Mouse (Mus musculus) lung, postnatal 0 days (tissue): ENCODE measurements around the gene Muc3. TPM values are rescaled to one million over a fixed set of nuclear protein-coding genes. Genes with fewer than 3 reads are reported as not detected.
A peak's percentile ranks its signal among the peaks of the same experiment; 100 is the strongest.

Experiments used
- ATAC-seq: fragments of 200-750 bp; cut with Nextera tagmentation; 2 replicates; pipeline ENCODE4 v1.8.0; 2017; ENCODE audit warnings: moderate library complexity
- DNase-seq: peaks from one replicate; pipeline ENCODE4 v3.0.0-alpha.2; 2016; ENCODE audit warnings: low spot score
- H3K27ac ChIP-seq: fragments of 300-500 bp; sonication (generic); 2 replicates; pipeline ENCODE4 v1.5.1; 2014; ENCODE audit warnings: antibody characterized with exemption, mild to moderate bottlenecking, low read length, mixed read lengths
- H3K27me3 ChIP-seq: fragments of 300-500 bp; sonication (generic); replicated peaks from 2 replicates; pipeline ENCODE4 v1.6.1; 2014; ENCODE audit warnings: low read length, mixed read lengths; ENCODE audit not compliant: insufficient read depth
- H3K36me3 ChIP-seq: fragments of 300-500 bp; sonication (generic); 2 replicates; pipeline ENCODE4 v1.6.1; 2014; ENCODE audit warnings: low read length, mixed read lengths; ENCODE audit not compliant: insufficient read depth
- H3K4me1 ChIP-seq: fragments of 300-500 bp; sonication (generic); 2 replicates; pipeline ENCODE4 v1.6.1; 2014; ENCODE audit warnings: antibody characterized with exemption, low read depth, low read length, mixed read lengths; ENCODE audit not compliant: insufficient read depth
- H3K4me2 ChIP-seq: fragments of 300-500 bp; sonication (generic); replicated peaks from 2 replicates; pipeline ENCODE4 v1.6.1; 2014; ENCODE audit warnings: low read depth, mild to moderate bottlenecking, low read length, moderate library complexity, mixed read lengths
- H3K4me3 ChIP-seq: fragments of 300-500 bp; sonication (generic); 2 replicates; pipeline ENCODE4 v1.5.1; 2014; ENCODE audit warnings: low read depth, low read length
- H3K9ac ChIP-seq: fragments of 300-500 bp; sonication (generic); replicated peaks from 2 replicates; pipeline ENCODE4 v1.6.1; 2014; ENCODE audit warnings: low read depth, mild to moderate bottlenecking
- H3K9me3 ChIP-seq: fragments of 300-500 bp; sonication (generic); 2 replicates; pipeline ENCODE4 v1.6.1; 2016; ENCODE audit warnings: low read length, mixed read lengths
- CTCF ChIP-seq: IDR thresholded peaks from 2 replicates; pipeline ENCODE4 v1.5.1; 2016; ENCODE audit warnings: antibody characterized with exemption, mild to moderate bottlenecking
- EP300 ChIP-seq: IDR thresholded peaks from 2 replicates; pipeline ENCODE4 v1.6.1; 2016; ENCODE audit warnings: antibody characterized with exemption, mild to moderate bottlenecking, control low read depth
- WGBS: fragments of 180-500 bp; shearing (Covaris S2); extraction: QIAGEN DNeasy Blood & Tissue Kit; methylation state at CpG from one replicate; pipeline ENCODE4 v1.1.7; 2014; 5-methylcytosine and 5-hydroxymethylcytosine counted together
- polyA plus RNA-seq: library from polyadenylated mRNA; unstranded; fragments of >200 nt; fragmentation: Nextera tagmentation; extraction: Ambion mirVana; gene quantifications from 2 replicates; pipeline ENCODE4 v1.2.1, GENCODE M21; 2015

Gene Muc3
- polyA plus RNA-seq, 1 experiment from 2014 or later: not detected

- DNase-seq (no peak), ATAC-seq (no peak)
- Histone ChIP-seq H3K4me1 (no peaks in the 10 kb centered on the region), H3K9me3 (no peaks in the 10 kb centered on the region), H3K4me2 (no peak overlapping the region), H3K27me3 (no peaks in the 10 kb centered on the region), H3K9ac (no peak overlapping the region), H3K27ac (no peak overlapping the region), H3K4me3 (no peak overlapping the region), H3K36me3 (no peaks in the 10 kb centered on the region)
- WGBS: 72% methylated on average over 10 of the region's 10 CpGs
- no peak for TF ChIP-seq CTCF
- no peak for TF ChIP-seq EP300
Observed at GRCm38 (mm10) chr5:137102078-137102477, 47.0 kb downstream of the Muc3 start.

- Histone ChIP-seq H3K27ac (no peak overlapping the region), H3K9ac (no peak overlapping the region), H3K4me3 (no peak overlapping the region), H3K4me1 (0 out of 2 replicates have a peak, but pooled peaks cover 5% of the 10 kb centered on the region), H3K9me3 (no peaks in the 10 kb centered on the region), H3K36me3 (no peaks in the 10 kb centered on the region), H3K4me2 (no peak overlapping the region), H3K27me3 (no peaks in the 10 kb centered on the region)
- DNase-seq (no peak), ATAC-seq (no peak)
- 47% methylated on average over 4 of the region's 4 CpGs for WGBS
- no peak for TF ChIP-seq CTCF
- TF ChIP-seq EP300: no peak
Observed at GRCm38 (mm10) chr5:137100660-137101059, 48.5 kb downstream of the Muc3 start.

- Histone ChIP-seq H3K36me3 (no peaks in the 10 kb centered on the region), H3K4me2 (no peak overlapping the region), H3K27ac (no peak overlapping the region), H3K4me3 (no peak overlapping the region), H3K4me1 (0 out of 2 replicates have a peak, but pooled peaks cover 5% of the 10 kb centered on the region), H3K9ac (no peak overlapping the region), H3K9me3 (no peaks in the 10 kb centered on the region), H3K27me3 (no peaks in the 10 kb centered on the region)
- DNase-seq (no peak), ATAC-seq (peak; percentile 22; the same call in 1 of the 2 replicates)
- TF ChIP-seq EP300 (peak; percentile 64; the same call in 1 of the 2 replicates), CTCF (no peak)
- WGBS: 43% methylated on average over 11 of the region's 11 CpGs
Observed at GRCm38 (mm10) chr5:137098418-137098817, 50.7 kb downstream of the Muc3 start.

- Histone ChIP-seq H3K27ac (peak overlapping the region; percentile 33; the same call in 1 of the 2 replicates), H3K36me3 (no peaks in the 10 kb centered on the region), H3K4me2 (no peak overlapping the region), H3K27me3 (no peaks in the 10 kb centered on the region), H3K4me1 (0 out of 2 replicates have a peak, but pooled peaks cover 5% of the 10 kb centered on the region), H3K4me3 (no peak overlapping the region), H3K9ac (no peak overlapping the region), H3K9me3 (no peaks in the 10 kb centered on the region)
- ATAC-seq (peak; percentile 65), DNase-seq (peak; percentile 71)
- WGBS: 16% methylated on average over 1 of the region's 1 CpGs
- TF ChIP-seq EP300 (peak; percentile 52), CTCF (no peak)
Observed at GRCm38 (mm10) chr5:137096037-137096436, 53.1 kb downstream of the Muc3 start.

- Histone ChIP-seq H3K9ac (no peak overlapping the region), H3K27me3 (no peaks in the 10 kb centered on the region), H3K27ac (0 out of 2 replicates have a peak overlapping the region, but pooled peaks have one; percentile 33), H3K36me3 (no peaks in the 10 kb centered on the region), H3K4me1 (0 out of 2 replicates have a peak, but pooled peaks cover 5% of the 10 kb centered on the region), H3K4me2 (no peak overlapping the region), H3K4me3 (no peak overlapping the region), H3K9me3 (no peaks in the 10 kb centered on the region)
- TF ChIP-seq EP300 (no peak), CTCF (no peak)
- ATAC-seq (no peak), DNase-seq (no peak)
- 79% methylated on average over 10 of the region's 10 CpGs for WGBS
Observed at GRCm38 (mm10) chr5:137095135-137095534, 54.0 kb downstream of the Muc3 start.

GRCm38 (mm10) chr5:137093720-137094119 is 55.4 kb downstream of the Muc3 start:
- no peak for TF ChIP-seq CTCF
- 58% methylated on average over 9 of the region's 9 CpGs for WGBS
- ATAC-seq (no peak), DNase-seq (no peak)
- Histone ChIP-seq H3K27me3 (no peaks in the 10 kb centered on the region), H3K4me1 (0 out of 2 replicates have a peak, but pooled peaks cover 5% of the 10 kb centered on the region), H3K27ac (peak overlapping the region; percentile 38; the same call in 1 of the 2 replicates), H3K4me2 (no peak overlapping the region), H3K9ac (no peak overlapping the region), H3K9me3 (no peaks in the 10 kb centered on the region), H3K36me3 (no peaks in the 10 kb centered on the region), H3K4me3 (no peak overlapping the region)

GRCm38 (mm10) chr5:137091560-137091959 is 57.6 kb downstream of the Muc3 start:
- Histone ChIP-seq H3K9me3 (no peaks in the 10 kb centered on the region), H3K4me2 (no peak overlapping the region), H3K4me3 (no peak overlapping the region), H3K9ac (no peak overlapping the region), H3K27ac (no peak overlapping the region), H3K4me1 (0 out of 2 replicates have a peak, but pooled peaks cover 5% of the 10 kb centered on the region), H3K27me3 (no peaks in the 10 kb centered on the region), H3K36me3 (no peaks in the 10 kb centered on the region)
- no peak for ATAC-seq
- 51% methylated on average over 6 of the region's 6 CpGs for WGBS
- TF ChIP-seq EP300 (no peak), CTCF (no peak)
- DNase-seq: no peak
